Mouse (Mus musculus) cortical plate, adult 2 months (tissue): ENCODE measurements around the gene Exoc4. TPM values are rescaled to one million over a fixed set of nuclear protein-coding genes. Genes with fewer than 3 reads are reported as not detected.

Experiments
- H3K27ac ChIP-seq: fragments of 200-500 bp; 2 replicates; pipeline ENCODE4 v1.5.1; 2012; ENCODE audit warnings: low read length, control low read depth, inconsistent platforms; ENCODE audit not compliant: insufficient read depth
- H3K4me1 ChIP-seq: fragments of 200-500 bp; 2 replicates; pipeline ENCODE4 v1.6.1; 2011; ENCODE audit warnings: low read length; ENCODE audit not compliant: control insufficient read depth, insufficient read depth
- H3K4me3 ChIP-seq: fragments of 200-500 bp; 2 replicates; pipeline ENCODE4 v1.5.1; 2011; ENCODE audit warnings: mild to moderate bottlenecking, low read length, control low read depth; ENCODE audit not compliant: insufficient read depth
- CTCF ChIP-seq: fragments of 200-500 bp; IDR thresholded peaks from 2 replicates; pipeline ENCODE4 v1.5.1; 2011; ENCODE audit warnings: mild to moderate bottlenecking, control low read depth, low read length; ENCODE audit not compliant: insufficient read depth; ENCODE audit errors: extremely low read depth
- POLR2A ChIP-seq: fragments of 200-500 bp; IDR thresholded peaks from 2 replicates; pipeline ENCODE4 v1.6.1; 2011; ENCODE audit warnings: mild to moderate bottlenecking, low read length, control low read depth; ENCODE audit not compliant: insufficient read depth; ENCODE audit errors: extremely low read depth
- polyA plus RNA-seq: library from polyadenylated mRNA; depleted of rRNA; stranded (reverse); fragments of >200 nt; gene quantifications from 2 replicates; pipeline ENCODE4 v1.2.3, GENCODE M21; 2012

The Exoc4 gene
- polyA plus RNA-seq, 1 experiment = 19.0 TPM

DNA sequence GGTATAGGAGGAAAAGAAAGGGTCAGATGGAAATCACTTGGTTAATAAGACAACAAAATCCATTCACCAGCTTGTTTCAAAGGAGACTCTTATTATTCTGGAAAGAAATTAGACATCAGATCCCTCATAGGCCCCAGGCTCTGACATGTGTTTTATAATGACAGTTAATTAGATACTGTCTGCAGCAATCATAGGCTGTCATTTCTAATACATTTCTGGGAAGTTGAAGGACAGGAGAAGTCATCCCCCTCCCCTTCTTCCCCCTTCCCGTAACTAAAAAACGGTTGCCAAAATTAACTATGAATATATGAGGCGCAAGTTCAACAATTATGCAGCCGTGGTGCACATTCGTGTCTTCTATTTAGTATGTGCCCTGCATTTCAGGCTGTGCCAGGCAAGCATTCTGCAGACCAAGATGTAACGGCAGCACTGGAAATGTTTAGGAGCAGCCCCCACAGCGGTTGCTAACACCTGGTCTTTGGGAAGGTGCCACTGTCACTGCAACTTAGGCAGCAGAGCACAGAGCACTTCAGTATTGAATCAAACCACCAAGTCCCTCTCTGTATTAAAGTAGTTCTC is 463.7 kb downstream of the Exoc4 start:
- H3K4me3 ChIP-seq = no peak overlapping the region
- no peak for TF ChIP-seq CTCF
- TF ChIP-seq POLR2A = no peak

DNA sequence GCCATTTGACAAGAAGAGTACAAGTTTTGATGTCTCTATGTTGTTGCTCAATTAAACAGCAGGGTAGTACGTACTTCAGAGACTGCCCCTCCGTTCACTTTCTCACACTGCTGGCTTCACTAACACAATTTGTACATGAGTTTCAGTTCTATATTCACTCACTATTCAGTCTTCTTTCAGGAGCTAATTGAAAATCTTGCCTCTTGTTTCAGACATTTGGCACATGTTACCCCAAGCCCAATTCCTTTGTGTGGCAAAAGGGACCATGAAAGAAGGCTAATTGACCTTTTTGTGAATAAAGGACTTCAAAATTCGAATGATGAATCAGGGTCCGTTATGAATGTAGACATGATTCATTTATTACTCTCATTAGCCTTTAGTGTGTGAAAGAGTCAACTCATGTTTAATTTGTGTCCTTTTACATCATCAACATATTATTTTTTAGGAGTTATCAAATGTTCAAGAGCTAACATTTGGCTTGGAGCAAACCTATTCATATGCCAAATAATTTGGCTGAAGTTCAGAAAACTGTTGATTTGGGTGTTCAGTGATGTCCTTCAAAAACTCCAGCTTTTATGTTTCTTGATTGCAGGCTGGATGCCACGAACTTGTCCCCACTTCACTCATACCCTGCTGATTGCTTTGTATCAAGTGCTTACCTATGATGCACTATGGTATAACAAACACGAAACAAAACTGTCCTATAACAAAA is 467.5 kb downstream of the Exoc4 start:
- H3K27ac ChIP-seq = no peak overlapping the region
- TF ChIP-seq POLR2A (no peak), CTCF (no peak)
- H3K4me1 ChIP-seq = no peaks in the 10 kb centered on the region; the same call in 1 of the 2 replicates
- no peak overlapping the region for H3K4me3 ChIP-seq

More for the DNA sequence above, 463.7 kb downstream of the Exoc4 start:
- no peak overlapping the region for H3K27ac ChIP-seq
- no peaks in the 10 kb centered on the region; the same call in 1 of the 2 replicates for H3K4me1 ChIP-seq

DNA sequence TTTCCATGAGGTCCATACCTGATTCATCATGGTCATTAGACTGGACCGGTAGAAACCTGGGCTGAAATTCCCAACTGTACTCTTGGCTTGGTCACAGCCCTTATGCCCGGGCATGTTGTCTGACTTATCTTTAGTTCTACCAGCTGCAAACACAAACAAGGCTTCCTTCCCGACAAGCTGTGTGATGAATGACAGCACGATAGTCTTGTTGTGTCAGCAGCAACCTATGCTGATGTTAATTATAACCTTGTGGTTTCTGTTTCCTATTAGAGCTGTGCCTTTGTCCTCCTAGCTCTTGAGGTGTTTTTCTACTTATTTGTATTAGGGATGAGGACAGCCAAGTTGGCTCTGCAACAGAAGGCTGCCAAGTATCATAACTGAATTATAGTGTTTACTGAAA is 472.3 kb downstream of the Exoc4 start:
- Histone ChIP-seq H3K27ac (no peak overlapping the region), H3K4me1 (no peaks in the 10 kb centered on the region; the same call in 1 of the 2 replicates), H3K4me3 (no peak overlapping the region)
- TF ChIP-seq POLR2A = no peak
- TF ChIP-seq CTCF = no peak

DNA sequence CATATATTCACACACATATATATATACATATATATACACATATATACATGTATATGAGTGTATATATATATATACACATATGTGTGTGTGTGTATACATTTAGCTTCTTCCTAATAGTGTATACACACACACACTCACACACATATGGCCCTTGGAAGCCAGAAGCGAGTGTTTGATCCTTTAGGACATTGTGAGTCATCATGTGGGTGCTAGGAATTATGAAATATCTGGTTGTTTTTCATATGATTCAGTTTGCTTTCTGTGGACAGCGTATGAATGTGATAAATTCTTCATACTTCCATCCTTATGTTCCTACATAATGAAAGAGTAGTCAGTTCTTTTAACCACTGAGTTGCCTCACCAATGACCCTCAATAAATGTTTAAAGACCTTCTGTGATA is 473.9 kb downstream of the Exoc4 start:
- no peak overlapping the region for H3K27ac ChIP-seq
- TF ChIP-seq CTCF (no peak), POLR2A (no peak)
- H3K4me3 ChIP-seq = no peak overlapping the region
- no peaks in the 10 kb centered on the region; the same call in 1 of the 2 replicates for H3K4me1 ChIP-seq

DNA sequence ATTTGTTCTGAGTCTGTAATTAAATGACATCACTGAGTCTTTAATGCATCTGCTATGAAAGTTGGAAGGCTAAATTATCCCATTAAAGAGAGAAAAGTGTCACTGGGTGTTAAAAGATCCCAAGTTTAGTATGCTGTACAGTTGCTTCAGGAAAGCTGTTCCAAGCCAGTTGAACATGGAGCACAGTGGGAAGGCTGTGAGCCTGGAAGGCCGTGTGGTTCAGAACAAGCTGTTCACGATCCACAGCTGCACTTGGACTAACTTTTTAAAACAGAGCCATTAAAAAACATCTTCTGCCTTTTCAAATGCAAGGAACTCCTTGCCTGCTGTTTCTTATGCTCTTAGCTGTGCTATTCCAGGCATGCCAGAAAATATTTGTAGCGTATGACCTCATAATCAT is 475.7 kb downstream of the Exoc4 start:
- no peak overlapping the region; the same call in 1 of the 2 replicates for H3K27ac ChIP-seq
- H3K4me3 ChIP-seq = no peak overlapping the region
- H3K4me1 ChIP-seq = no peaks in the 10 kb centered on the region; the same call in 1 of the 2 replicates
- TF ChIP-seq POLR2A (no peak), CTCF (no peak)

DNA sequence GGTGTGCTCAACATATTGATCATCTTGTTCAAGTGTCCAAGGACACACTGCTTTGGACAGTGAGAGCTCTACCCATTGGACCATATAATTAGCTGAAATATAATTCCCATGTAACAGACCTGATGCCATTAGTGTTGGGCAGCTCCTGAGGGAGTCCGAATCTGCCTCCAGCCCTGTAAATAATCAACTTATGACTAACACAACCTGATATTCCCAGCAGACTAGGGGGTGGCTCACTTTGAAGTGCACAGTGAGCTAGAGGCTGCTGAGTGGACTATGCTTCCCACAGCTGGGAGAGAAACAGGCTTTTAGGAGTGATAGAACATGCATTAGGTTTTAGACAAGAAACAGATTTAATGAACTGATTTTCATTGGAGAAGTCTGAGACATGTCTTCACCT is 478.4 kb downstream of the Exoc4 start:
- Histone ChIP-seq H3K4me3 (no peak overlapping the region), H3K4me1 (no peaks in the 10 kb centered on the region; the same call in 1 of the 2 replicates), H3K27ac (no peak overlapping the region)
- TF ChIP-seq CTCF (no peak), POLR2A (no peak)

DNA sequence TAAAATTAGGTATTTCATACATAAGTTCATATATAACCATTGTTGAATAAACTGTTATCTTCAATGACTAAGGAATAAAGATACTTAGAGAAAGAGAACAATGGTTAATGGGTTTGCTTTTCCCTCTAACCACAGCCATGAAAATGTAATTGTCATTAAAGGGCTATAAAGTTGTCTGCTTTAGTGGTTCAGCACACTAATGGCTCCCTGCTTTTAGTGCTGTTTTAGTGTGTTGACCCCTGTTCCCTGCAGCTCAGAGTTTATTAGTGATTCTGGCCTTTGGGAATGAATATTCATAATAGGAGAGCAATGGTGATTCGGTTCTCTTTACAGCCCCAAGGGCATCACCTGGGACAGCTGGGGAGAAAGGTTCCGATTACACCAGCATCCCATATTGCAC is 483.3 kb downstream of the Exoc4 start:
- no peak overlapping the region for H3K27ac ChIP-seq
- TF ChIP-seq POLR2A (no peak), CTCF (no peak)
- H3K4me3 ChIP-seq = no peak overlapping the region
- H3K4me1 ChIP-seq = no peaks in the 10 kb centered on the region; the same call in 1 of the 2 replicates

DNA sequence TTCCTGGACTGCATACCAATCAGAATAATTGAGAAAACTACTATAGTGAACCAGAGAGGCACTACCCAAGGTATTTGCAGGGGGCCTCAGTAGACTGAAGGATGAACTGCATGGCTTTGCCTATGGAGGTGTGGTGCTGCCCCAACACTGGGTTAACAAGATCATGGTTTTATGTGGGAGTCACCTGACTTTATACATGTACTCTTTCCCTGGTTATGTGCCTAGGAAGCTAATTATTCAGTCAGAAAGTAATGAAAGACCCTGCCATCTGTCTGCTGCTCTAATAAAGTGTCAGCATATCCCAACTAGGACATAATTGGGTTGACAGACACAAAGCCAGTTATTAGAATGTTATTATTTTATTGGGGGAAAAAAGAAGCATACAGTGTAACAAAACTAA is 484.7 kb downstream of the Exoc4 start:
- H3K4me3 ChIP-seq = no peak overlapping the region
- H3K27ac ChIP-seq = no peak overlapping the region
- TF ChIP-seq CTCF (no peak), POLR2A (no peak)
- H3K4me1 ChIP-seq = no peaks in the 10 kb centered on the region; the same call in 1 of the 2 replicates

DNA sequence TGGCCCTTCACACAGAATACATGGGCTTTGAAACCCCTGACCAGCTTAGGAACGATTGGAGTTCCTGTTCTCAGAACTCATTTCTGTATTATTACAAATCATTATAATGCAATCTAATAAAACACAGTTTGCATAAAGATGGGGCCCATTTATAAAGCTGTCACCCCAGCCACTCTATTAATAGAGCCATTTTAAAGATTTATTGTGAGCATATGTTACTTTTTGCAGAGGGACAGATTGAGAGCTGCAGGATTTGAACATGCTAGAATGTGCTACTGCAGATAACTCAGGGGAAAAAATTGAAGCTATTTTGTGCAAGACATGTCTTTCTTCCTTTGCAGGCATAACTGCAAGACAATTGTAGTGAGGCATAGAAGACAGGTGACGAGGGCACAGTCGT is 485.1 kb downstream of the Exoc4 start:
- H3K27ac ChIP-seq = no peak overlapping the region
- TF ChIP-seq POLR2A (no peak), CTCF (no peak)
- peaks cover 2% of the 10 kb centered on the region; the same call in 1 of the 2 replicates for H3K4me1 ChIP-seq
- H3K4me3 ChIP-seq = no peak overlapping the region

DNA sequence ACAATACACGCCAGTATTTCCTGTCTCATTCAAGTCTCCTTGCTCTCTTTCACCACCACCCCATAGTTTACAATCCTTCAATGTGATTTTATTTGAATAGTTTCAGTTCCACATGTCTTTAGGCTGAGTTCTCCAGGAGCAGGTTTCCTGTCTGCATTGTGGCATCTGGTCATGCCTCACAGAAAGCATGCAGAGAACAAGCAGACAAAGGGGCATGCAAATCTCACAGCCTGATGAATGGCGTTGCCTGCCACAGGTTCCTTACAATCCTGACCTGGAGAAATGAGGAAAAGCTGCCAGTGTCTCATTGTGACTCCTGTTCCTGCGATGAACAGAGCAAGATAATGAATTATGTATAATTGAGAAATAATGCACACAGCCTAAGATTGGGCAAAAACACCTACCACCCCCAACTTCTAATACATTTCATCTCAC is 490.0 kb downstream of the Exoc4 start:
- no peak overlapping the region for H3K4me3 ChIP-seq
- no peak overlapping the region for H3K27ac ChIP-seq
- TF ChIP-seq CTCF (no peak), POLR2A (no peak)
- peaks cover 2% of the 10 kb centered on the region; the same call in 1 of the 2 replicates for H3K4me1 ChIP-seq

DNA sequence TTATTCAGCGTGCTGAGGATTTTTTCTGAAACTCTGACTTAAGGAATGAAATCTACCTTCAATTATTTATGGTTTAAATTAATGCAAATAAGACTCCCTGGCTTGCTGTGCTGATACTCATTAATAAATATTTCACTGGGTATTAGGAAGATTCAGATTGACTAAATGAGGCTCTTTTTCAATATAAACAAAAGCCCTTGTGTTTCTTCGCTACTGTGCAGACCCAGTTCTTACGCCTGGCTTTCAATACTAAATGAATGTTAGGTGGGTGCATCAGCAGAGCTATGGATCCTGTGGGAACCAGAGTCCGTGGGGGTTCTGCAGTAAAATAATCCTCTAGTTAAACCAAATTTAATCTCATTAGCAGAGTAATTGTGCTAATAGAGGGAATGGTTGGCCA is 490.4 kb downstream of the Exoc4 start:
- Histone ChIP-seq H3K4me3 (no peak overlapping the region), H3K27ac (no peak overlapping the region), H3K4me1 (peaks cover 2% of the 10 kb centered on the region; the same call in 1 of the 2 replicates)
- TF ChIP-seq POLR2A = no peak
